24 mouse cellular contexts compared by ENCODE assay signal in the genomic region with DNA sequence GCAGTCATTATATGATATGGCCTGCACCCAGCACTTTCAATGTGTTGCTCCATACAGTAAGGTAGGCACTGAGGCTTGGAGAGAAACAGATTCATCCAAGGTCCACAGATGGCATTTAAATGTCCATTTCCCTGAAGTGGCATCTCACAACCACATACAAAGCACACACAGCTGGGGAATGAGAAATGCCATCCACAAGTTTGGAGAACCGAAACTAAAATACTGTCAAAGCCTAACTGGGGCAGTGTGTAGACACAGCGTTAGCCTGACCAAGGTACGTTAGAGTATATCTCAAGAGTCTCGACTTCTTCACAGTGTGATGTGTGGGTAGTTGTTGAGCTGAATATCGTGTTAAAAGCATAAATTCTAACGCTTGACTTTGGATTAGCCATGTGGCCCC.
DNase-seq lines count a peak whose midpoint lies in the region; ATAC-seq lines count a peak whose summit lies in the region.
"Had no signal": no experiment of that assay in that cellular context is flagged by ENCODE, and none has a peak within 500 bp of the region (broad histone marks: within the 10 kb centered on the region; RNA-seq: fewer than 3 reads in every experiment).

No protein-coding gene starts in this region.

- no peak for ATAC-seq in forebrain, embryonic 14.5 days
- ATAC-seq in midbrain, embryonic 11.5 days (ENCODE audit: low FRiP score), result no peak
- peak; percentile 70 for ATAC-seq in granulocyte monocyte progenitor cell, adult 5-6 weeks (replicated peaks; ENCODE audit: poor library complexity, severe bottlenecking)
- ATAC-seq in megakaryocyte progenitor cell, adult 5-6 weeks (replicated peaks; ENCODE audit: poor library complexity), result peak; percentile 69
- ATAC-seq: CD4-positive, CD25-positive, alpha-beta regulatory T cell, adult 4 months; forebrain, embryonic 15.5 days; forebrain, postnatal 0 days had no signal

- peaks cover 99% of the 10 kb centered on the region for H3K4me1 ChIP-seq in forebrain, embryonic 10.5 days
- peaks cover 19% of the 10 kb centered on the region for H3K4me1 ChIP-seq in forebrain, embryonic 14.5 days (ENCODE audit: control insufficient read depth, insufficient read depth, low read length)
- H3K4me1 ChIP-seq in midbrain, embryonic 10.5 days, result peaks cover 99% of the 10 kb centered on the region
- peaks cover 67% of the 10 kb centered on the region for H3K4me1 ChIP-seq in midbrain, embryonic 11.5 days (ENCODE audit: control insufficient read depth, insufficient read depth, low read length)

- H3K27ac ChIP-seq in forebrain, embryonic 10.5 days, result 0 out of 2 replicates have a peak overlapping the region, but pooled peaks have one; percentile 40
- no peak overlapping the region for H3K27ac ChIP-seq in forebrain, embryonic 14.5 days (ENCODE audit: low read depth, low read length)
- H3K27ac ChIP-seq in midbrain, embryonic 10.5 days (replicated peaks), result 0 out of 2 replicates have a peak overlapping the region, but pooled peaks have one; percentile 24
- no peak overlapping the region for H3K27ac ChIP-seq in midbrain, embryonic 11.5 days (ENCODE audit: low read depth, low read length)
- H3K27ac ChIP-seq: embryonic facial prominence, embryonic 10.5 days; embryonic facial prominence, embryonic 12.5 days; forebrain, embryonic 12.5 days; forebrain, embryonic 15.5 days had no signal

- no peak overlapping the region for H3K9ac ChIP-seq in forebrain, embryonic 14.5 days (ENCODE audit: low read length)
- no peak overlapping the region for H3K9ac ChIP-seq in midbrain, embryonic 11.5 days (ENCODE audit: low read length)
- H3K9ac ChIP-seq: embryonic facial prominence, embryonic 12.5 days; forebrain, embryonic 12.5 days; forebrain, embryonic 15.5 days; forebrain, postnatal 0 days had no signal

- no peak for DNase-seq in forebrain, embryonic 10.5 days (ENCODE audit: extremely low spot score, low spot score)
- no peak for DNase-seq in forebrain, embryonic 14.5 days (ENCODE audit: low spot score)
- DNase-seq in midbrain, embryonic 10.5 days (ENCODE audit: low spot score), result no peak
- no peak for DNase-seq in midbrain, embryonic 11.5 days (ENCODE audit: low spot score, missing footprints)
- no peak for DNase-seq in cerebellum, postnatal 36 days
- DNase-seq in embryo, embryonic 9.5 days (ENCODE audit: extremely low spot score), result no peak
- DNase-seq: adrenal gland, adult 2 months; adrenal gland, postnatal 10 days; adrenal gland, postnatal 25 days; B cell, adult 2 months; cerebellum, adult 11 months; cerebellum, adult 18-20 months; cerebellum, adult 8-10 months; cerebellum, adult 9-11 months; cerebellum, postnatal 14 days; embryo, embryonic 11 days; forebrain, postnatal 0 days had no signal

- H3K4me3 ChIP-seq in forebrain, embryonic 10.5 days, result no peak overlapping the region
- no peak overlapping the region for H3K4me3 ChIP-seq in forebrain, embryonic 14.5 days (ENCODE audit: low read depth, low read length)
- H3K4me3 ChIP-seq in midbrain, embryonic 10.5 days, result no peak overlapping the region
- H3K4me3 ChIP-seq in midbrain, embryonic 11.5 days (ENCODE audit: low read depth, low read length), result no peak overlapping the region
- H3K4me3 ChIP-seq: embryonic facial prominence, embryonic 10.5 days; embryonic facial prominence, embryonic 12.5 days; forebrain, embryonic 12.5 days; forebrain, embryonic 15.5 days had no signal

- H3K36me3 ChIP-seq in forebrain, embryonic 10.5 days (replicated peaks), result no peaks in the 10 kb centered on the region
- no peaks in the 10 kb centered on the region for H3K36me3 ChIP-seq in forebrain, embryonic 14.5 days (ENCODE audit: control insufficient read depth, insufficient read depth, low read length)
- H3K36me3 ChIP-seq in midbrain, embryonic 10.5 days, result no peaks in the 10 kb centered on the region
- H3K36me3 ChIP-seq in midbrain, embryonic 11.5 days (ENCODE audit: control insufficient read depth, insufficient read depth, low read length), result no peaks in the 10 kb centered on the region
- H3K36me3 ChIP-seq: embryonic facial prominence, embryonic 10.5 days; embryonic facial prominence, embryonic 12.5 days; forebrain, embryonic 12.5 days; forebrain, embryonic 15.5 days had no signal

- WGBS in forebrain, embryonic 10.5 days, result 90% methylated on average over 6 of the region's 6 CpGs
- 94% methylated on average over 6 of the region's 6 CpGs for WGBS in forebrain, embryonic 14.5 days
- WGBS in midbrain, embryonic 10.5 days, result 92% methylated on average over 6 of the region's 6 CpGs
- WGBS in midbrain, embryonic 11.5 days, result 89% methylated on average over 6 of the region's 6 CpGs

- H3K27me3 ChIP-seq in forebrain, embryonic 10.5 days (ENCODE audit: poor library complexity, severe bottlenecking), result no peaks in the 10 kb centered on the region
- 0 out of 2 replicates have a peak, but pooled peaks cover 3% of the 10 kb centered on the region for H3K27me3 ChIP-seq in forebrain, embryonic 14.5 days (replicated peaks; ENCODE audit: control insufficient read depth, insufficient read depth, low read length)
- peaks cover 19% of the 10 kb centered on the region for H3K27me3 ChIP-seq in midbrain, embryonic 10.5 days (ENCODE audit: low read depth, poor library complexity, severe bottlenecking)
- H3K27me3 ChIP-seq in midbrain, embryonic 11.5 days (ENCODE audit: control insufficient read depth, insufficient read depth, low read length), result no peaks in the 10 kb centered on the region
- H3K27me3 ChIP-seq: embryonic facial prominence, embryonic 12.5 days; forebrain, embryonic 15.5 days had no signal

- no peaks in the 10 kb centered on the region for H3K9me3 ChIP-seq in forebrain, embryonic 10.5 days
- no peaks in the 10 kb centered on the region for H3K9me3 ChIP-seq in forebrain, embryonic 14.5 days (replicated peaks; ENCODE audit: control insufficient read depth, low read length)
- no peaks in the 10 kb centered on the region for H3K9me3 ChIP-seq in midbrain, embryonic 10.5 days (replicated peaks)
- no peaks in the 10 kb centered on the region for H3K9me3 ChIP-seq in midbrain, embryonic 11.5 days (ENCODE audit: control insufficient read depth, low read length)
- H3K9me3 ChIP-seq: embryonic facial prominence, embryonic 10.5 days; embryonic facial prominence, embryonic 12.5 days; forebrain, embryonic 12.5 days; forebrain, embryonic 15.5 days had no signal

- H3K4me2 ChIP-seq in forebrain, embryonic 14.5 days (ENCODE audit: low read length), result no peak overlapping the region
- H3K4me2 ChIP-seq in midbrain, embryonic 11.5 days, result no peak overlapping the region
- H3K4me2 ChIP-seq: embryonic facial prominence, embryonic 12.5 days; forebrain, embryonic 12.5 days; forebrain, embryonic 15.5 days had no signal

Comparison
In these comparisons a context has a peak if more than half of its experiments do, and no peak if none do; other contexts are left out.
1. H3K27ac ChIP-seq: peak in forebrain, embryonic 10.5 days (single experiment) and midbrain, embryonic 10.5 days (single experiment); none in forebrain, embryonic 14.5 days (single experiment) and midbrain, embryonic 11.5 days (single experiment).
2. ATAC-seq: peak in granulocyte monocyte progenitor cell, adult 5-6 weeks (single experiment) and megakaryocyte progenitor cell, adult 5-6 weeks (single experiment); none in forebrain, embryonic 14.5 days (single experiment) and midbrain, embryonic 11.5 days (single experiment).